Mouse (Mus musculus) C2C12 (cell line): Measurements from ENCODE around the gene Cdk17.
A peak's percentile ranks its signal among the peaks of the same experiment; 100 is the strongest.

Experiments used
- CEBPB ChIP-seq: IDR thresholded peaks from one replicate; pipeline ENCODE4 v1.6.1; 2011; ENCODE audit warnings: low read depth, mild to moderate bottlenecking, control low read depth, moderate library complexity
- CTCF ChIP-seq: IDR thresholded peaks from one replicate; pipeline ENCODE4 v1.5.1; 2011; ENCODE audit not compliant: control insufficient read depth, insufficient read depth, insufficient read length
- FOSL1 ChIP-seq: IDR thresholded peaks from one replicate; pipeline ENCODE4 v1.8.0; 2011; ENCODE audit warnings: mild to moderate bottlenecking, low read length; ENCODE audit not compliant: poor library complexity, insufficient read depth, severe bottlenecking
- MAX ChIP-seq: IDR thresholded peaks from one replicate; pipeline ENCODE4 v1.6.1; 2011; ENCODE audit warnings: mild to moderate bottlenecking, control low read depth
- MYOD1 ChIP-seq: IDR thresholded peaks from one replicate; pipeline ENCODE4 v1.6.1; 2011; ENCODE audit warnings: low read depth; ENCODE audit not compliant: control insufficient read depth, insufficient read length
- MYOG ChIP-seq: IDR thresholded peaks from one replicate; pipeline ENCODE4 v1.6.1; 2011; ENCODE audit not compliant: control insufficient read depth, insufficient read length; ENCODE audit errors: extremely low read depth
- USF1 ChIP-seq: IDR thresholded peaks from one replicate; pipeline ENCODE4 v1.6.1; 2011; ENCODE audit warnings: low read depth, mild to moderate bottlenecking, control low read depth, moderate library complexity

DNA sequence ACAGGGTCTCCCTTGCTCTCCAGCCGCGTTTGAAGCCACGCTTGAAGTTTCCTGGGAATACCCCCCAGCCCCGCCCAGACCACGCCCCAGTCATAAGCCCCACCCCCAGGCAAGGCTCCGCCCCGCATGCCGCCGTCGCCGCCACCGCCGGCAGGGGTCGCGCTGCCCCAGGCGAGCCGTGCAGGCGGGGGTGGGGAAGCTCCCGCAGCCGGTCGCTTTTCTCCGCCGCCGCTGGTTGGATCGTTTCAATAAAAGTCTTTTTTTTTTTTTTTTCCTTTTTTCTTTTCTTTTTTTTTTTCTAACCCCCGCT is 223 bp upstream of the Cdk17 start:
- TF ChIP-seq CTCF (peak; percentile 91), MAX (peak; percentile 13), USF1 (no peak), CEBPB (no peak), MYOG (no peak), MYOD1 (no peak), FOSL1 (no peak)
